Mouse (Mus musculus) heart, adult 8-10 months (tissue): ENCODE measurements around the gene Il9r. TPM values are rescaled to one million over a fixed set of nuclear protein-coding genes. Genes with fewer than 3 reads are reported as not detected.
"Not testable (repeated sequence)": the region's sequence is repeated elsewhere in the genome, so short reads cannot be mapped to it uniquely, and the experiment has no call there.

Experiments used
- DNase-seq: peaks from one replicate; pipeline ENCODE4 v3.0.0; 2022; ENCODE audit warnings: low spot score
- total RNA-seq, 4 experiments: library from RNA; stranded (reverse); gene quantifications; 2 replicates each; pipeline ENCODE4 v1.2.4; 2022

The Il9r gene
- total RNA-seq, 4 experiments from 2014 or later = 0.05 to 0.40 (median 0.09) TPM; not detected in 1

- DNase-seq = no peak
These were observed 27.0 kb upstream of the Il9r start for GRCm38 (mm10) chr11:32227041-32227440.

GRCm38 (mm10) chr11:32226124-32226871 is 26.2 kb upstream of the Il9r start, which contains the start of gene Mpg:
Gene Mpg (plus strand): TSS chr11:32226505.
- peak; percentile 88 for DNase-seq

GRCm38 (mm10) chr11:32225222-32226104 is 25.4 kb upstream of the Il9r start:
- DNase-seq = no peak

GRCm38 (mm10) chr11:32224468-32225139 is 24.5 kb upstream of the Il9r start:
- peak; percentile 90 for DNase-seq

GRCm38 (mm10) chr11:32223297-32223967 is 23.4 kb upstream of the Il9r start:
- no peak for DNase-seq

GRCm38 (mm10) chr11:32222570-32223194 is 22.6 kb upstream of the Il9r start:
- no peak for DNase-seq

GRCm38 (mm10) chr11:32221951-32222409 is 21.9 kb upstream of the Il9r start, which contains the start of gene Rhbdf1:
Gene Rhbdf1 (minus strand): TSS chr11:32222300.
- DNase-seq = no peak

GRCm38 (mm10) chr11:32221225-32221950 is 21.3 kb upstream of the Il9r start:
- DNase-seq = peak; percentile 79

- no peak for DNase-seq
These were observed 20.6 kb upstream of the Il9r start for GRCm38 (mm10) chr11:32220607-32221224.

- DNase-seq = no peak
These were observed 19.2 kb upstream of the Il9r start for GRCm38 (mm10) chr11:32219287-32219686.

- no peak for DNase-seq
These were observed 18.5 kb upstream of the Il9r start for GRCm38 (mm10) chr11:32218501-32219050.

- DNase-seq = peak; percentile 72
These were observed 16.8 kb upstream of the Il9r start for GRCm38 (mm10) chr11:32216851-32217250.

- DNase-seq = no peak
These were observed 15.5 kb upstream of the Il9r start for GRCm38 (mm10) chr11:32215372-32216162.

- DNase-seq = no peak
These were observed 10.5 kb upstream of the Il9r start for GRCm38 (mm10) chr11:32210623-32211022.

GRCm38 (mm10) chr11:32205058-32205873 is 5.2 kb upstream of the Il9r start, which contains the start of gene Snrnp25:
Gene Snrnp25 (plus strand): TSS chr11:32205415.
- peak; percentile 98 for DNase-seq

- no peak for DNase-seq
These were observed 2.0 kb upstream of the Il9r start for GRCm38 (mm10) chr11:32201922-32202685.

GRCm38 (mm10) chr11:32200992-32201391 is 913 bp upstream of the Il9r start:
- not testable (repeated sequence) for DNase-seq
